Mouse (Mus musculus) splenic B cell, adult 2 months (primary cell): ENCODE data around the gene Shank2.

Source experiments
- DNase-seq: peaks from one replicate; pipeline ENCODE4 v3.0.0-alpha.2; 2011; ENCODE audit warnings: low read depth, low spot score
- H3K27me3 ChIP-seq: 2 replicates; pipeline ENCODE4 v1.6.1; 2012; ENCODE audit warnings: mild to moderate bottlenecking, low read length, moderate library complexity, mixed read lengths; ENCODE audit not compliant: control insufficient read depth, poor library complexity, insufficient read depth, severe bottlenecking
- H3K36me3 ChIP-seq: 2 replicates; pipeline ENCODE4 v1.6.1; 2012; ENCODE audit warnings: mild to moderate bottlenecking, low read length, moderate library complexity, mixed read lengths; ENCODE audit not compliant: control insufficient read depth, poor library complexity, insufficient read depth, severe bottlenecking

Shank2 gene

GRCm38 (mm10) chr7:144001628-144002027 is at the start of gene Shank2:
Shank2 (plus strand) TSS chr7:144001928.
- no peaks in the 10 kb centered on the region for H3K27me3 ChIP-seq
- H3K36me3 ChIP-seq, result no peaks in the 10 kb centered on the region
- no peak for DNase-seq

- DNase-seq, result no peak
- Histone ChIP-seq H3K27me3 (no peaks in the 10 kb centered on the region), H3K36me3 (no peaks in the 10 kb centered on the region)
Observed at GRCm38 (mm10) chr7:143952130-143952529, 49.6 kb upstream of the Shank2 start.

GRCm38 (mm10) chr7:143956575-143957295 is 45.0 kb upstream of the Shank2 start:
- no peaks in the 10 kb centered on the region for H3K36me3 ChIP-seq
- H3K27me3 ChIP-seq, result no peaks in the 10 kb centered on the region
- no peak for DNase-seq

- no peak for DNase-seq
- Histone ChIP-seq H3K27me3 (no peaks in the 10 kb centered on the region), H3K36me3 (no peaks in the 10 kb centered on the region)
Observed at GRCm38 (mm10) chr7:143958030-143958565, 43.6 kb upstream of the Shank2 start.

- H3K36me3 ChIP-seq, result no peaks in the 10 kb centered on the region
- no peak for DNase-seq
- H3K27me3 ChIP-seq, result no peaks in the 10 kb centered on the region
Observed at GRCm38 (mm10) chr7:143963813-143964212, 37.9 kb upstream of the Shank2 start.

DNA sequence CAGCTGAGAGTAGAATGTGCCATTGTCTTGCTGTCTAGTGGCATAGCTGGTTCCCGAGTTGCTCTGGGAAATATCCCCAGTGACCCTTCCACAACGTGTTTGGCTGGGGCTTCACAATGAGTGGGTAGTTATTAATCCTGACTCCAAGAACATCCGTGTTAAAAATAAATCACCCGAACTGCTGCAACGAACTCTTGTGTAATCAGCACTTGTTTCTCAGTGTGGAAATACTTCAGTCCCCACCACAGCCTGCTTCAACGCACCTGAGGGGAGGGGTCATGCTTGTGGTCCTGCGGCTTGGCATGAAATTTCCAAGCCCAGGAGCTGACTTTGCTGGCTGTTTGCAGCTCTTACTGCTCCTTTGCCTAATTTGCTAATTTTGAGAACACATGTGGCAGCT is 35.1 kb upstream of the Shank2 start:
- H3K36me3 ChIP-seq, result no peaks in the 10 kb centered on the region
- H3K27me3 ChIP-seq, result no peaks in the 10 kb centered on the region
- DNase-seq, result no peak

- H3K36me3 ChIP-seq, result no peaks in the 10 kb centered on the region
- no peak for DNase-seq
Observed at GRCm38 (mm10) chr7:143977491-143977830, 24.3 kb upstream of the Shank2 start.

DNA sequence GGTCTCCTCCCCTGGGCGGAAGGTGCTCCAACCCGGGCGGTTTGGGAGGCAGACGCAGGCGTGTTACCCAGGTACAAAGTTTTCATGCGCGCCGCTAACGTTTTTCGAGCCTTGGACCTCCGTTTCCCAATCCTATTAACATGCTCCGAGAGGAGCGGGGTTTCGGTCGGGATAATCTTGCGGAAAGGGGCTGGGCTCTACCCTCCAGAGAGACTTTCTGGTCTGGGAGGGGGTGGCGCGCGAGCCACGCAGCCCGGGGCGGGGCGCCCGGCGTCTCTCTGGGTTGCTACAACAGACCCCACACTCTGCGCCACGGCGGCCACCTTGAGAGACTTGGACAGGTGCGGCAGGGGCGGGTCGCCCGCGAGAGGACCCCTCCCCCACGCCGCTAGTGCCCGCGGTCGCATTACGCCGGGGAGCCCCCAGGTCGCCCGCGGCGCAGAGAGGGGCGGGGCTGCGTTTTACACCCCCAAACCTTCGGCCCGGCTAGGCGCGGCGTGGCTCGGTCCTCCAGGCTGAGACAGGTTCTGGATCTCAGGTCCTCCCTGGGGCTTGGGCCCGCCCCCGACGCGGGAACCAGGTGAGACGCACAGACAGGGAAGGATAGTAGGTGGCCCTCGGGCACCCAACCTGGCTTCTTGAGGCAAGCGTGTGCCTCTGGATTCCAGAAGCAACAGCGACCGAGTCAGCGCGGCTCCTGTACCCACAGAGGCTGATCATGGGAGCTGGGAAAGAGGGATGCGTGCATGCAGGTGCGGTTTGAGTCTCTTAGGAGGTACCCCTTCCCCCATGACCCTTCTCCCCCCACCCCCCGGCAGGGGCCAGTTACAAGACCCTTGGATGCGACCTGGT is 23.7 kb upstream of the Shank2 start:
- no peak for DNase-seq
- Histone ChIP-seq H3K27me3 (no peaks in the 10 kb centered on the region), H3K36me3 (no peaks in the 10 kb centered on the region)

More at GRCm38 (mm10) chr7:143977491-143977830, 24.3 kb upstream of the Shank2 start:
- H3K27me3 ChIP-seq, result no peaks in the 10 kb centered on the region

- no peaks in the 10 kb centered on the region for H3K36me3 ChIP-seq
- H3K27me3 ChIP-seq, result no peaks in the 10 kb centered on the region
- DNase-seq, result peak; percentile 32
Observed at GRCm38 (mm10) chr7:143978741-143979371, 22.9 kb upstream of the Shank2 start.

DNA sequence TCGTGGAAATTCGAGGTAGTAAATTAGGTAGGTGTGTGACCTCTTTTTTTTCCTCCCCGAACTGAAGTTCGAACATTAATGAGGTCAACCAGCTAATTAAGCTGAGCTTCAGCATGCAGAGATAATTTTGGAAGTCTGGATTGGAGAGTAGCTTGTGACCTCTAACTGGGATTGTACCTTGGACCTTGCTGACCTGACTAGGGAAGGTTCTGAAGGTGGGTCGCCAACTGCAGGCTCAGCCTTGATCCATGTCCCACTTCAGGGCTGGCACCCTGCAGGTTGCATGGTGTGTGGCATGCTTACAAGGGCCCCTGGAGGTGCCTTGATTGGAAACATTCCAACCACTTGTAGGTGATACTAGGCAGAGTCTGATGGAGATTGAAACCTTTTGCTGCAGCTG is 21.7 kb upstream of the Shank2 start:
- Histone ChIP-seq H3K27me3 (no peaks in the 10 kb centered on the region), H3K36me3 (no peaks in the 10 kb centered on the region)
- DNase-seq, result no peak

DNA sequence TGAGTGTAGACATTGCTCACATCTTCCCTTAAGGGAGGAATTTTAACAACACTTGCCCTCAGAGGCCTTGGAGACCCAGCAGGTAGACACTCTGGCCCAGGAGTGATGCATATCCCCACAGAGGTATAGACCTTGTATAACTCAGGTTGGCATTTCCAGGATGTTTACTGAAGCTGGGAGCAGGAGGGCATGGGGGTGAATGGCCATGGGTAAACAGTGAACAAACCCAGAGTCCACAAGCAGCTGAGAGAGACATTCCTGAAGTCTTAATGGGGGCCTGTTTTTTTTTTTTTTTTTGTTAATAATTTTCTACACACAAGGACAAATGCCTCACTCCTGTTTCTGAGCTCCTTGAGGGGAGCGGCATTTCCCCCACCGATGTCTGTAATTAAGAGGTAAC is 15.4 kb upstream of the Shank2 start:
- DNase-seq, result no peak

DNA sequence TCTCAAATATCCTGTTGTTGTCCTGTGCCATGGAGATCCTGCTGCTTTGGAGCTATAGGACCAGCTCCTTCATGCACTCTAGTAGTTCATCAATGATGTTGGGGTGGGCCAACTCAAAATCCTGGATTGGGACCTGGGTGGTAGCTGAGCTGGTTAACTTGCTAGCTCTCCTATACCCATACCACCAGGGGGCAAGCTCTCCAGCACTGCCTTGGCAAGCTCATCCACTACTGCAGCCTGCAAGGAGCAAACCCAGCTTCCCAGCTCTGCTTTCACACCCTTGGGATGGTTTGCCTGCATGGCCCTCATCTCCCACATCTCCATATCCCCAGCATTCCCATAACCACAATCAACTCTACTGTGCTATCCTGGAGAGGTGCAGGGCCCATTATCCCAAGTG is 10.6 kb upstream of the Shank2 start:
- no peak for DNase-seq
- Histone ChIP-seq H3K27me3 (no peaks in the 10 kb centered on the region), H3K36me3 (no peaks in the 10 kb centered on the region)

More for the DNA sequence above, 15.4 kb upstream of the Shank2 start:
- Histone ChIP-seq H3K36me3 (no peaks in the 10 kb centered on the region), H3K27me3 (no peaks in the 10 kb centered on the region)

- DNase-seq, result no peak
- H3K27me3 ChIP-seq, result no peaks in the 10 kb centered on the region
- no peaks in the 10 kb centered on the region for H3K36me3 ChIP-seq
Observed at GRCm38 (mm10) chr7:143999073-143999472, 2.7 kb upstream of the Shank2 start.

DNA sequence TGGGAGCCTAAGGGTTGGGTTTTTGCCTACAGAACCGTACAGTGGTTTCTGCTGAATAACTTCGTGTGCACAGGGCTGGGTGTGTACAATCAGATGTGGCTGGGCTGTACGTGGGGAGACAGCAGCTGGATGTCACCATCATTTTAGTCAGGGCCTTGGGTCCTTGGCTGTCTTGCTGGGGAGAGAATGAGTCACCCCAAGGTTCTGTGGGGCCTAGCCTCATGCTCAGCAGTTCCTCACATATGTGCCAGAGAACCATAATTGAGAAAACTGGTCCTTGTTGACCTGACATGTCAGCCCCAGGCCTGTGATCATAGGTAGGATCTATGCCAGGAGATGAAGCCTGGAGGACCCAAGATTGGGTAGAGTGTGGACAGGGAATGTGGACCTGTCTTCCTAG is 1.7 kb downstream of the Shank2 start:
- no peak for DNase-seq
- Histone ChIP-seq H3K36me3 (no peaks in the 10 kb centered on the region), H3K27me3 (no peaks in the 10 kb centered on the region)

GRCm38 (mm10) chr7:144008079-144008478 is 6.4 kb downstream of the Shank2 start:
- H3K36me3 ChIP-seq, result no peaks in the 10 kb centered on the region
- no peak for DNase-seq
- H3K27me3 ChIP-seq, result no peaks in the 10 kb centered on the region
